Mouse (Mus musculus): ENCODE data around the gene Ddx43. TPM values are rescaled to one million over a fixed set of nuclear protein-coding genes. Genes with fewer than 3 reads are reported as not detected.

Gene Ddx43
- total RNA-seq, 2 experiments from 2014 or later: not detected

GRCm38 (mm10) chr9:78442579-78443392 is 47.2 kb downstream of the Ddx43 start, which contains the start of gene Cgas:
Gene Cgas, minus strand, starts transcription at chr9:78443237.
- DNase-seq: peak; percentile 69 to 78

- no peak for DNase-seq
Observed at GRCm38 (mm10) chr9:78447606-78447972, 52.0 kb downstream of the Ddx43 start.

DNA sequence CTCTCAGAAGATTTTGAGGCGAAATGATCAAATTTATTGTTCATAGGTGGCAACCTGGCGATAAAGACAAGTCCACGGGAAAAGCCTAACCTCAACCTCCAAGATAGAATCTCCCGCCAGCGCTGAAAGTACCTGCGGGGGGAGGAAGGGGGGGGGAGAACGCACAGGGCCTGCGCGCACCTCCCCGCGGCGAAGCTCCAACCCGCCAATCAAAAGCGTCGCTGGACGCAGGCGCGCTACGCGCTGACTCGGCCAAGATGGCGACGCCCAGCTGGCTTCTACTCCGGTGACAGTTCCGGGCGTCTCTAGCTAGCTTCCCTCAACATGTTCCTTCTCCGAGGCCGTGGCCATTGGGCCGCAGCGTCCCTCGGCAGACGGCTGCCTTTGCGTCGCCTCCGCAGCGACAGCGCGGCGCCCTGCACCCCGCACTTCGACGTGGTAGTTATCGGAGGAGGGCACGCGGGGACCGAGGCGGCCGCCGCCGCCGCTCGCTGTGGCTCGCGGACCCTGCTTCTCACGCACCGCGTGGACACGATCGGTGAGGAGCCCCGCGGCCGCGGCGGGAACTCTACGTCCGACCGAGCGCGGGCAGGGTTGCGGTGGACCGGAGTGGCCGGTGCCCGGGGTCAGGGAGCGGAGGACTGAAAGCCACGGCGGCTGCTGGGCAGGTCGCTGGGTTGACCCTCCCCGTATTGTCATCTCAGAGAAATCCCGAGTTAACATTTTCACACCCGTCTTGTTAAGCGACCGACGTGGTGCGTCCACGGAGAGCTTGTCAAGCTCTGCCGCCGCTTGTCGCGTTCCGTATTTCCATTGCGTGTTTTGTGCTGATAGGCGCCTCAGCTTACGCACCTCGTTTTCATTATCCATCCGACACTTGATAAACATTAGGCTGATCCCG is 52.6 kb downstream of the Ddx43 start, which contains the start of the genes Mto1 and Gm17324:
Gene Mto1 (plus strand): TSS at position 236 of the 901 bp plus-strand sequence.
Gene Gm17324 (minus strand): TSS at position 814 of the 901 bp plus-strand sequence.
- peak; percentile 90 to 94 for DNase-seq

DNA sequence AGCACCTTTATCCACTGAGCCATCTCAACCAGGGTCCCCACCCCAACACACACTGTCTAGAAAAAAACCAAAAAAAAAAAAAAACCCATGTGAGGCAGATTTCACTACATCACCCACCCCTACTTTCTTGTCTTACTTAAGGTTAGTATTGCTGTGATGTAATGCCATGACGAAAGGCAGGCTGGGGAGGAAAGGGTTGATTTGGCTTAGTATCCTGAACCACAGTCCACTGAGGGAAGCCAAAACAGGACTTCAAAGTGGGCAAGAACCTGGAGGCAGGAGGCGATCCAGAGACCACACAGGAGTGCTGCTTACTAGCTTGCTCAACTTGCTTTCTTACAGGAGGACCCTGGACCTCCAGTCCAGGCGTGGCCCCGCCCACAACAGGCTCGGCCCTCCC is 54.8 kb downstream of the Ddx43 start:
- DNase-seq: no peak

- DNase-seq: no peak
Observed at GRCm38 (mm10) chr9:78451382-78451781, 55.8 kb downstream of the Ddx43 start.

- no peak for DNase-seq
Observed at GRCm38 (mm10) chr9:78457026-78457425, 61.4 kb downstream of the Ddx43 start.

- DNase-seq: no peak
Observed at GRCm38 (mm10) chr9:78463337-78463736, 67.8 kb downstream of the Ddx43 start.

- DNase-seq: no peak
Observed at GRCm38 (mm10) chr9:78465725-78466124, 70.1 kb downstream of the Ddx43 start.

Other genes starting within 250 kb of the Ddx43 start
- gene Gsta4, start 213.0 kb upstream of the Ddx43 start, total RNA-seq (2021): 10 to 100 TPM; 37.1 to 47.6 TPM
- gene Gsta1, start 165.1 kb upstream of the Ddx43 start, total RNA-seq (2021): 1 to 10 TPM in 1 of 2 experiments, not detected in 1; 1.1 TPM
- not detected for gene Gm3776, start 138.6 kb upstream of the Ddx43 start, total RNA-seq (2021)
- gene Gm10639, start 105.9 kb upstream of the Ddx43 start, total RNA-seq (2021): not detected
- gene Omt2a, start 81.0 kb upstream of the Ddx43 start, total RNA-seq (2021): not detected
- not detected for gene Omt2b, start 68.2 kb upstream of the Ddx43 start, total RNA-seq (2021)
- gene Gsta2, start 40.0 kb upstream of the Ddx43 start, total RNA-seq (2021): 1 to 10 TPM in 1 of 2 experiments, not detected in 1; 9.2 TPM
- not detected for gene Dppa5a, start 27.6 kb upstream of the Ddx43 start, total RNA-seq (2021)
- gene Ooep, start 17.1 kb upstream of the Ddx43 start, total RNA-seq (2021): not detected
- gene Cgas, start 47.5 kb downstream of the Ddx43 start, total RNA-seq (2021): 1 to 10 TPM in 1 of 2 experiments, under 1 TPM in 1; 0.69 to 1.4 TPM
- gene Mto1, start 52.4 kb downstream of the Ddx43 start, total RNA-seq (2021): 10 to 100 TPM; 29.4 to 30.8 TPM
- gene Gm17324, start 53.0 kb downstream of the Ddx43 start, total RNA-seq (2021): under 1 TPM in 1 of 2 experiments, not detected in 1; 0.30 TPM
- gene Eef1a1, start 93.4 kb downstream of the Ddx43 start, total RNA-seq (2021): 1,000 to 10,000 TPM; 6,718 to 6,967 TPM
- 10 to 100 TPM in 1 of 2 experiments, 1 to 10 TPM in 1; 7.4 to 16.4 TPM for gene Slc17a5, start 192.3 kb downstream of the Ddx43 start, total RNA-seq (2021)
- under 1 TPM; 0.26 to 0.30 TPM for gene Cd109, start 219.8 kb downstream of the Ddx43 start, total RNA-seq (2021)

Data from adrenal gland, postnatal 36 days (tissue).